Mouse (Mus musculus) ES-E14 (cell line): ENCODE data around the gene Nr2f2. TPM values are rescaled to one million over a fixed set of nuclear protein-coding genes. Genes with fewer than 3 reads are reported as not detected.

Experiments
- DNase-seq: peaks from one replicate; pipeline ENCODE4 v3.0.0-alpha.2; 2013; ENCODE audit warnings: low read depth, low spot score
- H3K27ac ChIP-seq: 2 replicates; pipeline ENCODE4 v1.5.1; 2012; ENCODE audit warnings: low read depth, mild to moderate bottlenecking, low read length, moderate library complexity, mixed read lengths; ENCODE audit not compliant: poor library complexity, insufficient read depth, severe bottlenecking
- H3K36me3 ChIP-seq: 2 replicates; pipeline ENCODE4 v1.6.1; 2012; ENCODE audit warnings: mild to moderate bottlenecking, low read length, moderate library complexity, mixed read lengths; ENCODE audit not compliant: control insufficient read depth, poor library complexity, insufficient read depth, severe bottlenecking
- H3K4me1 ChIP-seq, 2 experiments: fragments of 150-350 bp in 1 of 2; sonication (generic) in 1 of 2; 2 replicates each; pipeline ENCODE4 v1.6.1; 2012; ENCODE audit warnings: low read length in 2 of 2, mild to moderate bottlenecking in 1 of 2, mixed read lengths in 1 of 2; ENCODE audit not compliant: control insufficient read depth in 2 of 2, insufficient read depth in 2 of 2, poor library complexity in 1 of 2
- H3K4me3 ChIP-seq, 2 experiments: fragments of 150-350 bp in 1 of 2; sonication (generic) in 1 of 2; 2 replicates each; pipeline ENCODE4 v1.5.1; 2012; ENCODE audit warnings: low read length in 2 of 2, low read depth in 1 of 2, mild to moderate bottlenecking in 1 of 2, mixed read lengths in 1 of 2; ENCODE audit not compliant: insufficient read depth in 1 of 2, poor library complexity in 1 of 2, severe bottlenecking in 1 of 2
- H3K9ac ChIP-seq: 2 replicates; pipeline ENCODE4 v1.6.1; 2012; ENCODE audit warnings: low read depth, mild to moderate bottlenecking, low read length, mixed read lengths; ENCODE audit not compliant: poor library complexity, insufficient read depth, severe bottlenecking
- H3K9me3 ChIP-seq: fragments of 150-350 bp; sonication (generic); 2 replicates; pipeline ENCODE4 v1.6.1; 2012; ENCODE audit warnings: low read depth, mild to moderate bottlenecking, low read length; ENCODE audit not compliant: control insufficient read depth, insufficient read depth
- CHD2 ChIP-seq: IDR thresholded peaks from 2 replicates; pipeline ENCODE4 v1.6.1; 2014; ENCODE audit warnings: mild to moderate bottlenecking, low read depth, low read length, inconsistent platforms
- HCFC1 ChIP-seq: IDR thresholded peaks from 2 replicates; pipeline ENCODE4 v1.6.1; 2012; ENCODE audit warnings: low read length, inconsistent platforms, borderline replicate concordance; ENCODE audit not compliant: insufficient read depth
- MAFK ChIP-seq: IDR thresholded peaks from 2 replicates; pipeline ENCODE4 v1.6.1; 2014; ENCODE audit warnings: mild to moderate bottlenecking, low read depth, low read length, inconsistent platforms; ENCODE audit not compliant: insufficient read depth
- ZC3H11A ChIP-seq: IDR thresholded peaks from 2 replicates; pipeline ENCODE4 v1.6.1; 2012; ENCODE audit warnings: low read depth, mild to moderate bottlenecking, inconsistent platforms, low read length, borderline replicate concordance
- ZNF384 ChIP-seq: IDR thresholded peaks from 2 replicates; pipeline ENCODE4 v1.6.1; 2012; ENCODE audit warnings: low read depth, low read length, inconsistent platforms
- in situ Hi-C, 2 experiments: fragments of 600-800 bp; cut with MboI; formaldehyde crosslinking; loops; one replicate each; pipeline ENCODE4 v1.15.1; 2025; ENCODE audit warnings: low sequenced_read_pairs in 2 of 2, inconsistent platforms in 1 of 2; ENCODE audit not compliant: unreplicated experiment in 2 of 2
- total RNA-seq: library from RNA; depleted of rRNA; stranded (reverse); fragments of 300-350 nt; gene quantifications from 2 replicates; pipeline ENCODE4 v1.2.3, GENCODE M21; 2012

The Nr2f2 gene
- total RNA-seq, 1 experiment = 1.3 TPM

DNA sequence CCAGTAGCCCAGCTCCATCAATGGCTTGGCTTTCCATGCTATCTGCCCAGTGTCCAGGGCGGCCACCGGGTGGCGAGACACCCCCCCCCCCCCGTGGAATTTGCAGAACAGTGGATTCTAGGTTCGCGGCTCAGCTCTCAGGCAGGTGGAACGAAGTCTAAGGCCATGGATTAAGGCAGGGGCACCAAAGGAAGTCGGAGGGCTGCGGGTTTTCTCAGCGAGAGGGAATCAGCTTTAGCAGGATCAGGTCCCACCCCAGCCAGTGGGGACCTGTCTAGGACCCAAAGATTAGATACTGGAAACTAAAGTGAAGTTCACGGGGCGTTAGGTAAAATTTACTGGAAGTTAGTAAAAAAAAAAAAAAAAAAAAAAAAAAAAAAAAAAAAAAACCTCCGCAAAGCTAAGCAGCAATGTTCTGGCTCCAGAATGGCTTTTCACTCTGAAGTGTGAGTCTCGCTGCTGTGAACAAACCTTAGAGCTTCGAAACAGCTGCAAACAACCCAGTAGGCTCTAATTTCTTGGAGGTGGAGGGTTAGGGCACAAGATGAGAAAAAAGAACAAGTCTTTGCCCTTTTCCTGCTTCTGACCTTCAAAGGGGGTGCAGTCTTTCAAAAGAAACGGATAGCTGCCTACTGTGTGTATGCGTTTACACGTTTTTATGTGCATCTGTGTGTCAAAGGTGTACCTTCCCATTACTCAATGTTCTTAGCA is 4.2 kb upstream of the Nr2f2 start:
- no peaks in the 10 kb centered on the region for H3K36me3 ChIP-seq
- H3K4me1 ChIP-seq = 0 out of 4 replicates have a peak, but pooled peaks cover 0 to 2% of the 10 kb centered on the region in 2 experiments
- no peaks in the 10 kb centered on the region for H3K9me3 ChIP-seq
- no peak overlapping the region for H3K9ac ChIP-seq
- in situ Hi-C loops = no loop called here
- no peak for DNase-seq
- TF ChIP-seq MAFK = no peak
- TF ChIP-seq ZNF384 = peak; percentile 91
- H3K4me3 ChIP-seq = no peak overlapping the region
- no peak overlapping the region for H3K27ac ChIP-seq

GRCm38 (mm10) chr7:70369731-70370551 is 3.4 kb upstream of the Nr2f2 start:
- Histone ChIP-seq H3K36me3 (no peaks in the 10 kb centered on the region), H3K4me1 (0 out of 4 replicates have a peak, but pooled peaks cover 0 to 2% of the 10 kb centered on the region in 2 experiments), H3K4me3 (peak overlapping the region in 1 of 2 experiments; percentile 12; a peak in 2 of 4 replicates), H3K9ac (no peak overlapping the region), H3K9me3 (no peaks in the 10 kb centered on the region), H3K27ac (no peak overlapping the region)
- in situ Hi-C loops = loop anchor here (5.0 kb wide), 1 partner anchor 38 kb away; no protein-coding TSS in a partner anchor
- TF ChIP-seq MAFK = no peak
- TF ChIP-seq HCFC1 = no peak
- TF ChIP-seq ZC3H11A = no peak
- TF ChIP-seq ZNF384 = no peak
- TF ChIP-seq CHD2 = no peak
- no peak for DNase-seq

- Histone ChIP-seq H3K27ac (no peak overlapping the region), H3K4me1 (0 out of 4 replicates have a peak, but pooled peaks cover 0 to 2% of the 10 kb centered on the region in 2 experiments), H3K9ac (no peak overlapping the region), H3K4me3 (peak overlapping the region; percentile 12 to 27; a peak in 2 of 4 replicates), H3K36me3 (no peaks in the 10 kb centered on the region), H3K9me3 (no peaks in the 10 kb centered on the region)
- in situ Hi-C loops = loop anchor here (5.0 kb wide), 1 partner anchor 37 kb away; no protein-coding TSS in a partner anchor
- DNase-seq = no peak
- no peak for TF ChIP-seq ZC3H11A
- TF ChIP-seq HCFC1 = no peak
- no peak for TF ChIP-seq ZNF384
- no peak for TF ChIP-seq CHD2
- TF ChIP-seq MAFK = no peak
These were observed 2.7 kb upstream of the Nr2f2 start for GRCm38 (mm10) chr7:70369061-70369730.

DNA sequence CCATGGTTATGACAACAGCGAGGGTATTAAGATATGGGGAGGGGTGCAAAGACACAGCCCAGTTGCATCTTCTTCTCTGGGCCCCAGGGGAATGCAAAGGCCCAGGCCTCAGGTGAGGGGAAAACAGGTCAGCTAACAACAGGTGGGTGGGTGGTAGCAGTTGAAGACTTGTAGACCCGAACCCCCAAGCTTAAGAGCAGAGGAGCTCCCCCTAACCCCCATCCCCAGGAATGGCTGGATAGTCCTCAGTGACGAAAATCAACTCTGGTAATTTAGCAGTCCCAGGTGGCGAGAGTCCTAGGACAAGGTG is 2.2 kb upstream of the Nr2f2 start:
- Histone ChIP-seq H3K27ac (no peak overlapping the region), H3K9me3 (no peaks in the 10 kb centered on the region), H3K4me1 (0 out of 4 replicates have a peak, but pooled peaks cover 0 to 2% of the 10 kb centered on the region in 2 experiments), H3K36me3 (no peaks in the 10 kb centered on the region), H3K4me3 (peak overlapping the region in 1 of 2 experiments; percentile 12; a peak in 1 of 4 replicates), H3K9ac (no peak overlapping the region)
- TF ChIP-seq ZNF384 (no peak), HCFC1 (no peak), CHD2 (no peak)
- in situ Hi-C loops = loop anchor here (5.0 kb wide), 1 partner anchor 36 kb away; no protein-coding TSS in a partner anchor
- no peak for DNase-seq
